Mouse (Mus musculus): Measurements from ENCODE around the gene Slc7a10. TPM values are rescaled to one million over a fixed set of nuclear protein-coding genes. Genes with fewer than 3 reads are reported as not detected.
"Not testable (repeated sequence)": the region's sequence is repeated elsewhere in the genome, so short reads cannot be mapped to it uniquely, and the experiment has no call there.

Gene Slc7a10
- polyA plus RNA-seq, 1 experiment from 2014 or later, result 12.5 TPM

GRCm38 (mm10) chr7:35215225-35215624, 29.0 kb downstream of the Slc7a10 start, which contains the start of gene Lrp3:
Gene Lrp3 (minus strand): TSS chr7:35215498.
- Histone ChIP-seq H3K27me3 (no peaks in the 10 kb centered on the region), H3K4me2 (replicated peaks) (peak within 1 kb of the TSS; percentile 83), H3K9ac (peak within 1 kb of the TSS; percentile 66), H3K36me3 (0 out of 2 replicates have a peak, but pooled peaks cover 9% of the 10 kb centered on the region), H3K4me1 (peaks cover 18% of the 10 kb centered on the region), H3K4me3 (replicated peaks) (peak within 1 kb of the TSS; percentile 72), H3K27ac (replicated peaks) (no peak within 1 kb of the TSS), H3K9me3 (replicated peaks) (no peaks in the 10 kb centered on the region)
- ATAC-seq (ENCODE audit: insufficient number of reproducible peaks, low FRiP score, low TSS enrichment, low read depth), result peak; percentile 90
- WGBS, result 0% methylated on average over 53 of the region's 53 CpGs

- WGBS, result 40% methylated on average over 5 of the region's 5 CpGs
- no peaks in the 10 kb centered on the region for H3K27me3 ChIP-seq
- ATAC-seq (ENCODE audit: insufficient number of reproducible peaks, low FRiP score, low TSS enrichment, low read depth), result no peak
- no peaks in the 10 kb centered on the region for H3K9me3 ChIP-seq (replicated peaks)
- H3K27ac ChIP-seq (replicated peaks), result no peak overlapping the region
- H3K4me2 ChIP-seq (replicated peaks), result peak overlapping the region; percentile 83
- H3K4me1 ChIP-seq, result peaks cover 18% of the 10 kb centered on the region
- peak overlapping the region; percentile 72 for H3K4me3 ChIP-seq (replicated peaks)
- no peak overlapping the region for H3K9ac ChIP-seq
- 0 out of 2 replicates have a peak, but pooled peaks cover 5% of the 10 kb centered on the region for H3K36me3 ChIP-seq
Observed at GRCm38 (mm10) chr7:35215731-35216130, 29.5 kb downstream of the Slc7a10 start.

- Histone ChIP-seq H3K9me3 (replicated peaks) (no peaks in the 10 kb centered on the region), H3K4me3 (replicated peaks) (no peak overlapping the region), H3K27me3 (no peaks in the 10 kb centered on the region), H3K4me2 (replicated peaks) (no peak overlapping the region), H3K27ac (replicated peaks) (no peak overlapping the region), H3K36me3 (no peaks in the 10 kb centered on the region), H3K4me1 (no peaks in the 10 kb centered on the region), H3K9ac (no peak overlapping the region)
- no peak for ATAC-seq (ENCODE audit: insufficient number of reproducible peaks, low FRiP score, low TSS enrichment, low read depth)
- 73% methylated on average over 9 of the region's 9 CpGs for WGBS
Observed at GRCm38 (mm10) chr7:35220694-35221365, 34.6 kb downstream of the Slc7a10 start.

- Histone ChIP-seq H3K4me1 (peaks cover 4% of the 10 kb centered on the region), H3K27ac (replicated peaks) (no peak overlapping the region), H3K27me3 (no peaks in the 10 kb centered on the region), H3K9me3 (replicated peaks) (0 out of 2 replicates have a peak, but pooled peaks cover 8% of the 10 kb centered on the region), H3K9ac (no peak overlapping the region), H3K4me2 (replicated peaks) (no peak overlapping the region), H3K36me3 (no peaks in the 10 kb centered on the region), H3K4me3 (replicated peaks) (no peak overlapping the region)
- no peak for ATAC-seq (ENCODE audit: insufficient number of reproducible peaks, low FRiP score, low TSS enrichment, low read depth)
- whole genome bisulfite sequencing, result 64% methylated on average over 3 of the region's 3 CpGs
Observed at GRCm38 (mm10) chr7:35230333-35230732, 44.1 kb downstream of the Slc7a10 start.

- ATAC-seq (ENCODE audit: insufficient number of reproducible peaks, low FRiP score, low TSS enrichment, low read depth), result no peak
- Histone ChIP-seq H3K9ac (no peak overlapping the region), H3K27me3 (no peaks in the 10 kb centered on the region), H3K27ac (replicated peaks) (no peak overlapping the region), H3K4me1 (peaks cover 8% of the 10 kb centered on the region), H3K36me3 (no peaks in the 10 kb centered on the region), H3K4me3 (replicated peaks) (no peak overlapping the region), H3K9me3 (replicated peaks) (0 out of 2 replicates have a peak, but pooled peaks cover 8% of the 10 kb centered on the region), H3K4me2 (replicated peaks) (no peak overlapping the region)
- 33% methylated on average over 13 of the region's 13 CpGs for WGBS
Observed at GRCm38 (mm10) chr7:35232796-35233455, 46.7 kb downstream of the Slc7a10 start.

- Histone ChIP-seq H3K9ac (peak overlapping the region; percentile 26; the same call in 1 of the 2 replicates), H3K4me1 (peaks cover 8% of the 10 kb centered on the region), H3K27me3 (no peaks in the 10 kb centered on the region), H3K9me3 (replicated peaks) (0 out of 2 replicates have a peak, but pooled peaks cover 8% of the 10 kb centered on the region), H3K27ac (replicated peaks) (peak overlapping the region; percentile 97), H3K4me3 (replicated peaks) (peak overlapping the region; percentile 65), H3K4me2 (replicated peaks) (peak overlapping the region; percentile 53), H3K36me3 (no peaks in the 10 kb centered on the region)
- WGBS, result 43% methylated on average over 12 of the region's 12 CpGs
- ATAC-seq (ENCODE audit: insufficient number of reproducible peaks, low FRiP score, low TSS enrichment, low read depth), result no peak
Observed at GRCm38 (mm10) chr7:35233861-35234260, 47.7 kb downstream of the Slc7a10 start.

- no peaks in the 10 kb centered on the region for H3K36me3 ChIP-seq
- under 1% methylated on average over 45 of the region's 45 CpGs for WGBS
- peak overlapping the region; percentile 65 for H3K4me3 ChIP-seq (replicated peaks)
- 0 out of 2 replicates have a peak, but pooled peaks cover 8% of the 10 kb centered on the region for H3K9me3 ChIP-seq (replicated peaks)
- peak overlapping the region; percentile 56 for H3K4me2 ChIP-seq (replicated peaks)
- peak overlapping the region; percentile 97 for H3K27ac ChIP-seq (replicated peaks)
- peak; percentile 95 for ATAC-seq (ENCODE audit: insufficient number of reproducible peaks, low FRiP score, low TSS enrichment, low read depth)
- H3K4me1 ChIP-seq, result peaks cover 8% of the 10 kb centered on the region
- H3K27me3 ChIP-seq, result no peaks in the 10 kb centered on the region
- peak overlapping the region; percentile 55 for H3K9ac ChIP-seq
Observed at GRCm38 (mm10) chr7:35234361-35235245, 48.4 kb downstream of the Slc7a10 start.

GRCm38 (mm10) chr7:35235308-35235707, 49.1 kb downstream of the Slc7a10 start:
- Histone ChIP-seq H3K9me3 (replicated peaks) (0 out of 2 replicates have a peak, but pooled peaks cover 8% of the 10 kb centered on the region), H3K27me3 (no peaks in the 10 kb centered on the region), H3K4me1 (peaks cover 8% of the 10 kb centered on the region), H3K36me3 (no peaks in the 10 kb centered on the region), H3K27ac (replicated peaks) (peak overlapping the region; percentile 73), H3K4me3 (replicated peaks) (peak overlapping the region; percentile 65), H3K9ac (peak overlapping the region; percentile 26; the same call in 1 of the 2 replicates), H3K4me2 (replicated peaks) (peak overlapping the region; percentile 56)
- WGBS, result 16% methylated on average over 9 of the region's 9 CpGs
- ATAC-seq (ENCODE audit: insufficient number of reproducible peaks, low FRiP score, low TSS enrichment, low read depth), result no peak

- not testable (repeated sequence) for H3K27me3 ChIP-seq; H3K36me3 ChIP-seq; H3K27ac ChIP-seq (replicated peaks); H3K4me3 ChIP-seq (replicated peaks); H3K4me1 ChIP-seq; H3K4me2 ChIP-seq (replicated peaks); H3K9me3 ChIP-seq (replicated peaks); H3K9ac ChIP-seq; ATAC-seq (ENCODE audit: insufficient number of reproducible peaks, low FRiP score, low TSS enrichment, low read depth)
- 52% methylated on average over 3 of the region's 3 CpGs for WGBS
Observed at GRCm38 (mm10) chr7:35237935-35238334, 51.8 kb downstream of the Slc7a10 start.
